Comparison of ENCODE assay signal across 22 mouse cellular contexts in genomic region chr11:46060651-46061020, GRCm38 (mm10). TPM values are rescaled to one million over a fixed set of nuclear protein-coding genes. Genes with fewer than 3 reads are reported as not detected.
A peak's percentile ranks its signal among the peaks of the same experiment; 100 is the strongest.
DNase-seq lines count a peak whose midpoint lies in the region; ATAC-seq and TF ChIP-seq lines count a peak whose summit lies in the region.
"Had no signal": no experiment of that assay in that cellular context is flagged by ENCODE, and none has a peak within 500 bp of the region (broad histone marks: within the 10 kb centered on the region; RNA-seq: fewer than 3 reads in every experiment).

No protein-coding gene starts in this region.

- no peak for ATAC-seq in heart, embryonic 13.5 days (ENCODE audit: extremely low read depth, insufficient number of reproducible peaks, low FRiP score, low TSS enrichment)
- ATAC-seq in heart, embryonic 11.5 days (replicated peaks; ENCODE audit: insufficient number of reproducible peaks, low FRiP score, low TSS enrichment) = no peak
- ATAC-seq in lung, embryonic 14.5 days (ENCODE audit: insufficient read depth) = no peak
- ATAC-seq: forebrain, embryonic 16.5 days; Patski had no signal

- 0 out of 2 replicates have a peak overlapping the region, but pooled peaks have one; percentile 13 for H3K4me2 ChIP-seq in heart, embryonic 13.5 days
- H3K4me2 ChIP-seq in heart, embryonic 11.5 days = no peak overlapping the region
- no peak overlapping the region for H3K4me2 ChIP-seq in lung, embryonic 14.5 days
- H3K4me2 ChIP-seq: hindbrain, embryonic 12.5 days; kidney, embryonic 15.5 days; liver, embryonic 15.5 days had no signal

- DNase-seq in induced T-regulatory cell, adult 2 months (ENCODE audit: low read depth) = peak; percentile 21
- DNase-seq in lung, embryonic 14.5 days = no peak
- DNase-seq in lung, postnatal 36 days = peak; percentile 80
- no peak for DNase-seq in gastrocnemius, postnatal 4 days (ENCODE audit: low spot score in 2 of 2)
- no peak for DNase-seq in layer of hippocampus, postnatal 36 days
- DNase-seq: adrenal gland, adult 2 months; cerebellum, adult 11-12 months; gastrocnemius, postnatal 36 days; kidney, adult 11 months; layer of hippocampus, adult 9-11 months; left cerebral cortex, postnatal 4 days; midbrain, embryonic 14.5 days had no signal

- H3K4me3 ChIP-seq in heart, embryonic 13.5 days = no peak overlapping the region
- no peak overlapping the region for H3K4me3 ChIP-seq in heart, embryonic 11.5 days (ENCODE audit: low read depth, low read length)
- no peak overlapping the region for H3K4me3 ChIP-seq in lung, embryonic 14.5 days (ENCODE audit: low read depth, low read length)
- H3K4me3 ChIP-seq: forebrain, embryonic 10.5 days; hindbrain, embryonic 12.5 days; kidney, embryonic 15.5 days; liver, embryonic 15.5 days had no signal

- TF ChIP-seq CTCF in lung, embryonic 14.5 days (IDR thresholded peaks at IDR 0.05; ENCODE audit: low read depth) = no peak

- no peak overlapping the region for H3K9ac ChIP-seq in heart, embryonic 13.5 days
- no peak overlapping the region for H3K9ac ChIP-seq in heart, embryonic 11.5 days (ENCODE audit: low read depth, low read length)
- H3K9ac ChIP-seq in lung, embryonic 14.5 days = no peak overlapping the region
- H3K9ac ChIP-seq: hindbrain, embryonic 12.5 days; kidney, embryonic 15.5 days; liver, embryonic 15.5 days had no signal

- H3K27me3 ChIP-seq in heart, embryonic 13.5 days (replicated peaks) = no peaks in the 10 kb centered on the region
- H3K27me3 ChIP-seq in heart, embryonic 11.5 days (ENCODE audit: control insufficient read depth, insufficient read depth, low read length) = no peaks in the 10 kb centered on the region
- H3K27me3 ChIP-seq in lung, embryonic 14.5 days (ENCODE audit: insufficient read depth, low read length) = no peaks in the 10 kb centered on the region
- H3K27me3 ChIP-seq: CH12.LX; hindbrain, embryonic 12.5 days; Patski had no signal

- 57% methylated on average over 5 of the region's 5 CpGs for WGBS in heart, embryonic 13.5 days
- WGBS in heart, embryonic 11.5 days (ENCODE audit: insufficient replicate concordance) = 53% methylated on average over 5 of the region's 5 CpGs
- WGBS in lung, embryonic 14.5 days = 53% methylated on average over 5 of the region's 5 CpGs

- peaks cover 68% of the 10 kb centered on the region for H3K4me1 ChIP-seq in heart, embryonic 13.5 days
- H3K4me1 ChIP-seq in heart, embryonic 11.5 days (ENCODE audit: control insufficient read depth, insufficient read depth, low read length) = peaks cover 34% of the 10 kb centered on the region
- H3K4me1 ChIP-seq in lung, embryonic 14.5 days (ENCODE audit: insufficient read depth) = peaks cover 35% of the 10 kb centered on the region

- H3K27ac ChIP-seq in heart, embryonic 13.5 days (replicated peaks) = peak overlapping the region; percentile 45; the same call in 1 of the 2 replicates
- H3K27ac ChIP-seq in heart, embryonic 11.5 days (ENCODE audit: low read depth, low read length) = no peak overlapping the region
- 0 out of 2 replicates have a peak overlapping the region, but pooled peaks have one; percentile 4 for H3K27ac ChIP-seq in lung, embryonic 14.5 days (ENCODE audit: low read depth)
- H3K27ac ChIP-seq: forebrain, embryonic 10.5 days; hindbrain, embryonic 12.5 days; kidney, embryonic 15.5 days; liver, embryonic 15.5 days had no signal

- H3K9me3 ChIP-seq in heart, embryonic 13.5 days = no peaks in the 10 kb centered on the region
- no peaks in the 10 kb centered on the region for H3K9me3 ChIP-seq in heart, embryonic 11.5 days (replicated peaks; ENCODE audit: control insufficient read depth, low read length)
- no peaks in the 10 kb centered on the region for H3K9me3 ChIP-seq in lung, embryonic 14.5 days (ENCODE audit: low read depth, low read length)
- H3K9me3 ChIP-seq: forebrain, embryonic 10.5 days; G1E; hindbrain, embryonic 12.5 days; kidney, embryonic 15.5 days; liver, embryonic 15.5 days had no signal

- H3K36me3 ChIP-seq in heart, embryonic 13.5 days = peaks cover 49% of the 10 kb centered on the region
- H3K36me3 ChIP-seq in heart, embryonic 11.5 days (ENCODE audit: control insufficient read depth, insufficient read depth, low read length) = 0 out of 2 replicates have a peak, but pooled peaks cover 2% of the 10 kb centered on the region
- H3K36me3 ChIP-seq in lung, embryonic 14.5 days (ENCODE audit: insufficient read depth) = peaks cover 28% of the 10 kb centered on the region
- H3K36me3 ChIP-seq: forebrain, embryonic 10.5 days; G1E; liver, embryonic 15.5 days had no signal

RNA-seq across cellular contexts. Expression of gene Adam19, which starts 4.8 kb away (rescaled TPM):
- polyA plus RNA-seq in heart, embryonic 13.5 days (2015; fragmentation: Nextera tagmentation; extraction: Ambion mirVana) = 24.2 and 24.7 TPM in 2 replicates
- polyA plus RNA-seq in heart, embryonic 11.5 days (2014; fragmentation: Nextera tagmentation; extraction: Ambion mirVana) = 24.4 and 31.7 TPM in 2 replicates
- 25.4 and 27.0 TPM in 2 replicates for polyA plus RNA-seq in lung, embryonic 14.5 days (2014; fragmentation: Nextera tagmentation; extraction: Ambion mirVana)
- total RNA-seq in gastrocnemius, postnatal 4 days (2021) = 10 to 100 TPM; 48.3 to 56.3 TPM
- total RNA-seq in layer of hippocampus, postnatal 36 days (2021) = 10 to 100 TPM; 13.8 to 14.6 TPM
- polyA plus RNA-seq: G1E had no signal

RNA-seq across cellular contexts. Expression of gene Gm12166, which starts 8.5 kb away (rescaled TPM):
- 4.8 and 5.3 TPM in 2 replicates for polyA plus RNA-seq in heart, embryonic 13.5 days (2015; fragmentation: Nextera tagmentation; extraction: Ambion mirVana)
- 2.4 and 9.0 TPM in 2 replicates for polyA plus RNA-seq in heart, embryonic 11.5 days (2014; fragmentation: Nextera tagmentation; extraction: Ambion mirVana)
- polyA plus RNA-seq in lung, embryonic 14.5 days (2014; fragmentation: Nextera tagmentation; extraction: Ambion mirVana) = 4.9 and 6.1 TPM in 2 replicates
- total RNA-seq in gastrocnemius, postnatal 4 days (2021) = 1 to 10 TPM; 1.1 to 1.3 TPM
- 1 to 10 TPM; 1.9 to 2.0 TPM for total RNA-seq in layer of hippocampus, postnatal 36 days (2021)

Comparison
In these comparisons a context has a peak if more than half of its experiments do, and no peak if none do; other contexts are left out.
1. DNase-seq: peak in induced T-regulatory cell, adult 2 months (single experiment) and lung, postnatal 36 days (single experiment); none in lung, embryonic 14.5 days (single experiment), gastrocnemius, postnatal 4 days (0 of 2) and layer of hippocampus, postnatal 36 days (0 of 2).